Mouse (Mus musculus) E14TG2a.4 (cell line): ENCODE measurements around the gene Dcps.

Experiments used
- CTCF ChIP-seq: conservative IDR thresholded peaks from 2 replicates; pipeline ENCODE4 v1.5.1; 2014; ENCODE audit warnings: low read length
- NANOG ChIP-seq: IDR thresholded peaks from 2 replicates; pipeline ENCODE4 v1.6.1; 2014; ENCODE audit warnings: borderline replicate concordance, low read length, mixed read lengths
- POU5F1 ChIP-seq: IDR thresholded peaks from 2 replicates; pipeline ENCODE4 v1.6.1; 2014; ENCODE audit warnings: low read length, borderline replicate concordance

DNA sequence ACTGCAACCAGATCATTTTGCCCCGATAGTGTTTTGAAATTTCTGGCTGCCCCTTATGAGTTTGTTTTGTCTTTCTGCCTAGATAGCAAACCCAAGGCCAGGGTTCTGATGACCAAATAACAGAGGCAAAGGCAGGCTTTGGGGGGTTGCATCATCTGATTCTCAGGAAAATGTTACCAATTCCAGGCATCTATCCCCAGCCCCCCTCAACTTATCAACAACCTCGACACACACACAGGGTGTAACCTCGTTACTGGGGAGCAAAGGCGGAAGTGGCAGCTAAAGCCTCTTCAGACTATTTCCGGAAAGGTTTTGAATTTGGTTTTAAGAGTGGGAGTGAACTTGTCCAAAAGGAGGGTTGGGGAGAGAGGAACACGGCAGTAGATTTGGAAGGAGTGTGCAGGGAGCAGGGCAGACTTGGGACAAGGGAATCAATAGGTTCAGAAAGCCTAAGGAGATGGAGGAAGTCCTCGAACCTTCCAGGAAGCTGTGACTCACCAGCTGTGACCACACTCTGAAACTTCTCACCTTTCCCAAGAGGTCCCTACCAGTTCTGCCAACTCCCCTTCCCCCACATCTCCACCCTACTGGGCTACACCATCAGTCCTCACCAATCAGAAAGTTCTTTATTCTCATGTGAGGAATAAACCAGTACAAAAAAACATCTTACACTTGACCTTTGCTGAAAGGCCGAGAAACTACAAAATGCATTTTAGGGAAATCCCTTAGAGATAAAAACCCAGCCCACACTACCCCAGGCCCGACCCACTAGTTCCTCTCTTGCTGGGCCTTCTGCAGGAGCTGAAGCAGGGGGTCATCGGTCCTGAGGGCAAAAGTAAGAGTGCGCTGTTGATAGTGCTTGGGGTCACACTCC lies 51.8 kb downstream of the Dcps start:
- no peak for TF ChIP-seq CTCF
- TF ChIP-seq NANOG, result no peak
- no peak for TF ChIP-seq POU5F1
